14 mouse cellular contexts compared by ENCODE assay signal in the genomic region with DNA sequence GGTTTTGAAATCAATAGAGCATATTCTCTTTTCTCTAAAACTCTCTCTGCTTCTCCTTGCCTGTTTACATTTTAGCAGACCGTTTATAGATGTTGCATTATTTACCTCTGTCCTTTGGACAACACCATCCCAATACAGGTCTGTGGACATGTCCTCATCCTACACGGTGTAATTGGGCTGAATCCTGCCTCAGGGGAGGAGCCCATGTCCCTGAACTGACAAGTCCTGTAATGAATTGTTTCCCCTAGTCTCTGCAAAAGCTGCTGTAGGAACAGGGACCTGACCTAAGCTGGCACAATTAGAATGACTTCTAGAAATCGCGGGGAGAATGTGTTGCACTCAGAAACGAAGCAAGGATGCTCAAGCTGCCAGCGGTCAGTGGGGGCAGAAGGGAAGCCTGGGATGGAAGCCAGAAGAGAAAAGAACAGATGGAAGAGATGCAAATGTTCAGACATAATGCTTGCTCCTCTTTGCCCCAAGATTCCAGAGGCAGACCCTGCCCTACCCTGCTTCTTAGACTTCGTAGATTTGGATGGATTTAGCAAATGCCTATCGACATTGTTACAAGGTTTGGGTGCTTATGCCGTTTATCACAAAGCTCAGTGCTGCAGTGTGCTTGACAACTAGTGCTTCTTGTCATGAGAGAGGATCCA.
DNase-seq lines count a peak whose midpoint lies in the region; ATAC-seq lines count a peak whose summit lies in the region.
"Had no signal": no experiment of that assay in that cellular context is flagged by ENCODE, and none has a peak within 500 bp of the region (broad histone marks: within the 10 kb centered on the region; RNA-seq: fewer than 3 reads in every experiment).

No protein-coding gene starts in this region.

- no peaks in the 10 kb centered on the region for H3K4me1 ChIP-seq in hindbrain, embryonic 15.5 days (replicated peaks)
- H3K4me1 ChIP-seq in hindbrain, embryonic 16.5 days (ENCODE audit: control insufficient read depth, insufficient read depth, low read depth, low read length), result no peaks in the 10 kb centered on the region
- H3K4me1 ChIP-seq: heart, embryonic 12.5 days; limb, embryonic 13.5 days had no signal

- no peak overlapping the region for H3K27ac ChIP-seq in hindbrain, embryonic 15.5 days (replicated peaks)
- H3K27ac ChIP-seq in hindbrain, embryonic 16.5 days (ENCODE audit: low read depth, low read length), result no peak overlapping the region
- H3K27ac ChIP-seq: layer of hippocampus, adult 2 months; limb, embryonic 13.5 days had no signal

- no peaks in the 10 kb centered on the region for H3K27me3 ChIP-seq in hindbrain, embryonic 15.5 days
- no peaks in the 10 kb centered on the region for H3K27me3 ChIP-seq in hindbrain, embryonic 16.5 days (replicated peaks; ENCODE audit: control insufficient read depth, insufficient read depth, low read length)
- H3K27me3 ChIP-seq: heart, embryonic 12.5 days; limb, embryonic 13.5 days had no signal

- DNase-seq in right cerebral cortex, adult 18-20 months, result peak; percentile 8
- DNase-seq in right cerebral cortex, postnatal 14 days, result no peak
- peak; percentile 60 to 62 for DNase-seq in cerebellum, postnatal 25 days
- no peak for DNase-seq in heart, adult 18-20 months
- DNase-seq: gastrocnemius, postnatal 25 days; kidney, adult 9 months; liver, postnatal 0 days had no signal

- H3K4me3 ChIP-seq in hindbrain, embryonic 15.5 days, result no peak overlapping the region
- no peak overlapping the region for H3K4me3 ChIP-seq in hindbrain, embryonic 16.5 days (ENCODE audit: low read length)
- H3K4me3 ChIP-seq: heart, embryonic 12.5 days; layer of hippocampus, adult 2 months; limb, embryonic 13.5 days had no signal

- no peak; the same call in 1 of the 2 replicates for ATAC-seq in hindbrain, embryonic 15.5 days (ENCODE audit: low FRiP score, low read depth)
- ATAC-seq in hindbrain, embryonic 16.5 days, result no peak; the same call in 1 of the 2 replicates
- ATAC-seq in monocyte, adult 5-6 weeks (replicated peaks; ENCODE audit: insufficient number of reproducible peaks, low FRiP score, low TSS enrichment, poor library complexity, severe bottlenecking), result no peak
- ATAC-seq: activated CD4-positive, CD25-positive, alpha-beta regulatory T cell, adult 4 months; liver, postnatal 0 days had no signal

- H3K4me2 ChIP-seq in hindbrain, embryonic 15.5 days, result peak overlapping the region; percentile 3; the same call in 1 of the 2 replicates
- no peak overlapping the region; the same call in 1 of the 2 replicates for H3K4me2 ChIP-seq in hindbrain, embryonic 16.5 days (ENCODE audit: low read length)
- H3K4me2 ChIP-seq: heart, embryonic 12.5 days; limb, embryonic 13.5 days had no signal

- H3K36me3 ChIP-seq in hindbrain, embryonic 15.5 days, result no peaks in the 10 kb centered on the region
- H3K36me3 ChIP-seq in hindbrain, embryonic 16.5 days (ENCODE audit: control insufficient read depth, insufficient read depth, low read length), result no peaks in the 10 kb centered on the region
- H3K36me3 ChIP-seq: heart, embryonic 12.5 days; limb, embryonic 13.5 days had no signal

- WGBS in hindbrain, embryonic 15.5 days, result 67% methylated on average over 9 of the region's 9 CpGs
- 58% methylated on average over 9 of the region's 9 CpGs for whole genome bisulfite sequencing in hindbrain, embryonic 16.5 days

- no peak overlapping the region for H3K9ac ChIP-seq in hindbrain, embryonic 15.5 days
- H3K9ac ChIP-seq in hindbrain, embryonic 16.5 days (ENCODE audit: low read depth, low read length), result no peak overlapping the region
- H3K9ac ChIP-seq: heart, embryonic 12.5 days; limb, embryonic 13.5 days; liver, postnatal 0 days had no signal

- no peaks in the 10 kb centered on the region for H3K9me3 ChIP-seq in hindbrain, embryonic 15.5 days
- H3K9me3 ChIP-seq in hindbrain, embryonic 16.5 days (ENCODE audit: control insufficient read depth, low read length), result no peaks in the 10 kb centered on the region
- H3K9me3 ChIP-seq: heart, embryonic 12.5 days; limb, embryonic 13.5 days had no signal

Comparison
In these comparisons a context has a peak if more than half of its experiments do, and no peak if none do; other contexts are left out.
1. DNase-seq: peak in right cerebral cortex, adult 18-20 months (single experiment) and cerebellum, postnatal 25 days (2 of 2); none in right cerebral cortex, postnatal 14 days (single experiment) and heart, adult 18-20 months (0 of 2).